ENCODE assay signal across 8 mouse cellular contexts in genomic region chr1:119053402-119053841, GRCm38 (mm10). TPM values are rescaled to one million over a fixed set of nuclear protein-coding genes. Genes with fewer than 3 reads are reported as not detected.
A peak's percentile ranks its signal among the peaks of the same experiment; 100 is the strongest.
DNase-seq lines count a peak whose midpoint lies in the region; ATAC-seq lines count a peak whose summit lies in the region.

Gene Gli2, minus strand, starts transcription at chr1:119053619.

- peaks cover 49% of the 10 kb centered on the region for H3K4me1 ChIP-seq in embryonic facial prominence, embryonic 13.5 days
- peaks cover 31% of the 10 kb centered on the region for H3K4me1 ChIP-seq in limb, embryonic 11.5 days (ENCODE audit: control insufficient read depth, insufficient read depth, low read length)
- H3K4me1 ChIP-seq in midbrain, embryonic 12.5 days, result peaks cover 48% of the 10 kb centered on the region
- peaks cover 24% of the 10 kb centered on the region for H3K4me1 ChIP-seq in stomach, embryonic 14.5 days (ENCODE audit: control insufficient read depth, insufficient read depth, low read length)

- WGBS in embryonic facial prominence, embryonic 13.5 days, result under 1% methylated on average over 42 of the region's 42 CpGs
- WGBS in limb, embryonic 11.5 days, result 0% methylated on average over 38 of the region's 42 CpGs
- under 1% methylated on average over 41 of the region's 42 CpGs for WGBS in midbrain, embryonic 12.5 days
- under 1% methylated on average over 41 of the region's 42 CpGs for WGBS in stomach, embryonic 14.5 days

- H3K9me3 ChIP-seq in embryonic facial prominence, embryonic 13.5 days, result no peaks in the 10 kb centered on the region
- no peaks in the 10 kb centered on the region for H3K9me3 ChIP-seq in limb, embryonic 11.5 days (ENCODE audit: control insufficient read depth, low read length)
- H3K9me3 ChIP-seq in midbrain, embryonic 12.5 days, result no peaks in the 10 kb centered on the region
- H3K9me3 ChIP-seq in stomach, embryonic 14.5 days (ENCODE audit: control insufficient read depth, low read depth, low read length), result no peaks in the 10 kb centered on the region

- H3K9ac ChIP-seq in embryonic facial prominence, embryonic 13.5 days, result peak within 1 kb of the TSS; percentile 94
- peak within 1 kb of the TSS; percentile 94 for H3K9ac ChIP-seq in limb, embryonic 11.5 days (ENCODE audit: low read length)
- peak within 1 kb of the TSS; percentile 77 for H3K9ac ChIP-seq in midbrain, embryonic 12.5 days (replicated peaks)
- peak within 1 kb of the TSS; percentile 57 for H3K9ac ChIP-seq in stomach, embryonic 14.5 days (replicated peaks; ENCODE audit: low read depth, low read length)

- peak within 1 kb of the TSS; percentile 78 for H3K4me3 ChIP-seq in embryonic facial prominence, embryonic 13.5 days
- H3K4me3 ChIP-seq in limb, embryonic 11.5 days (ENCODE audit: low read depth, low read length), result peak within 1 kb of the TSS; percentile 82
- H3K4me3 ChIP-seq in midbrain, embryonic 12.5 days, result peak within 1 kb of the TSS; percentile 52
- H3K4me3 ChIP-seq in stomach, embryonic 14.5 days (ENCODE audit: low read depth, low read length), result peak within 1 kb of the TSS; percentile 55

- no peaks in the 10 kb centered on the region for H3K27me3 ChIP-seq in embryonic facial prominence, embryonic 13.5 days
- H3K27me3 ChIP-seq in limb, embryonic 11.5 days (ENCODE audit: control insufficient read depth, insufficient read depth, low read length), result no peaks in the 10 kb centered on the region
- H3K27me3 ChIP-seq in midbrain, embryonic 12.5 days, result peaks cover 36% of the 10 kb centered on the region
- H3K27me3 ChIP-seq in stomach, embryonic 14.5 days (ENCODE audit: control insufficient read depth, insufficient read depth, low read length), result no peaks in the 10 kb centered on the region

- peak; percentile 85 for DNase-seq in brain, adult 2 months (ENCODE audit: low read depth, low spot score)
- DNase-seq in heart, adult 8-10 months (ENCODE audit: low spot score), result peak; percentile 73
- peak; percentile 41 to 67 for DNase-seq in kidney, adult 8-10 months
- DNase-seq in limb, embryonic 11.5 days (ENCODE audit: low spot score), result peak; percentile 95

- peak; percentile 83 for ATAC-seq in embryonic facial prominence, embryonic 13.5 days (ENCODE audit: insufficient number of reproducible peaks, insufficient read depth, low FRiP score, low TSS enrichment, low read depth)
- ATAC-seq in limb, embryonic 11.5 days (ENCODE audit: insufficient number of reproducible peaks, low FRiP score, low TSS enrichment, low read depth), result peak; percentile 85
- peak; percentile 86 for ATAC-seq in midbrain, embryonic 12.5 days (ENCODE audit: low FRiP score, low read depth)
- peak; percentile 81 for ATAC-seq in stomach, embryonic 14.5 days (ENCODE audit: insufficient number of reproducible peaks, insufficient read depth, low FRiP score, low read depth)
- no peak for ATAC-seq in monocyte, adult 5-6 weeks (replicated peaks; ENCODE audit: insufficient number of reproducible peaks, low FRiP score, low TSS enrichment, poor library complexity, severe bottlenecking)

- H3K36me3 ChIP-seq in embryonic facial prominence, embryonic 13.5 days, result no peaks in the 10 kb centered on the region
- no peaks in the 10 kb centered on the region for H3K36me3 ChIP-seq in limb, embryonic 11.5 days (ENCODE audit: control insufficient read depth, insufficient read depth, low read length)
- no peaks in the 10 kb centered on the region for H3K36me3 ChIP-seq in midbrain, embryonic 12.5 days
- no peaks in the 10 kb centered on the region for H3K36me3 ChIP-seq in stomach, embryonic 14.5 days (ENCODE audit: control insufficient read depth, insufficient read depth, low read length)

- peak within 1 kb of the TSS; percentile 89 for H3K4me2 ChIP-seq in embryonic facial prominence, embryonic 13.5 days
- H3K4me2 ChIP-seq in limb, embryonic 11.5 days (ENCODE audit: low read depth, severe bottlenecking), result peak within 1 kb of the TSS; percentile 89
- H3K4me2 ChIP-seq in midbrain, embryonic 12.5 days (replicated peaks), result peak within 1 kb of the TSS; percentile 94
- peak within 1 kb of the TSS; percentile 88 for H3K4me2 ChIP-seq in stomach, embryonic 14.5 days (replicated peaks; ENCODE audit: low read depth, low read length)

- peak within 1 kb of the TSS; percentile 100 for H3K27ac ChIP-seq in embryonic facial prominence, embryonic 13.5 days
- peak within 1 kb of the TSS; percentile 98 for H3K27ac ChIP-seq in limb, embryonic 11.5 days (replicated peaks; ENCODE audit: low read depth, low read length)
- H3K27ac ChIP-seq in midbrain, embryonic 12.5 days (replicated peaks), result peak within 1 kb of the TSS; percentile 92
- H3K27ac ChIP-seq in stomach, embryonic 14.5 days (ENCODE audit: low read length), result peak within 1 kb of the TSS; percentile 95

RNA-seq across cellular contexts. Expression of gene Gli2, which starts in this region (rescaled TPM):
- polyA plus RNA-seq in embryonic facial prominence, embryonic 13.5 days (2015; fragmentation: Nextera tagmentation; extraction: Ambion mirVana), result 21.3 and 23.7 TPM in 2 replicates
- total RNA-seq in heart, adult 8-10 months (2022), result 1 to 10 TPM in 2 of 4 experiments, under 1 TPM in 2; 0.80 to 1.5 (median 0.99) TPM
- 17.7 and 17.8 TPM in 2 replicates for polyA plus RNA-seq in limb, embryonic 11.5 days (2014; fragmentation: Nextera tagmentation; extraction: Ambion mirVana)
- polyA plus RNA-seq in midbrain, embryonic 12.5 days (2016; fragmentation: Nextera tagmentation; extraction: Ambion mirVana), result 8.6 and 9.6 TPM in 2 replicates
- polyA plus RNA-seq in stomach, embryonic 14.5 days (2014; fragmentation: Nextera tagmentation; extraction: Ambion mirVana), result 15.6 and 18.5 TPM in 2 replicates
- total RNA-seq in monocyte, adult 5-6 weeks (2017), result 0.29 TPM in 1 of 3 replicates, not detected in the others
